Mouse (Mus musculus) olfactory bulb, adult 2 months (tissue): ENCODE results near the gene Chrne.
A peak's percentile ranks its signal among the peaks of the same experiment; 100 is the strongest.

Experiments used
- CTCF ChIP-seq: fragments of 200-500 bp; IDR thresholded peaks from 2 replicates; pipeline ENCODE4 v1.5.1; 2012; ENCODE audit warnings: low read depth, mild to moderate bottlenecking, low read length, moderate library complexity; ENCODE audit not compliant: insufficient read depth
- POLR2A ChIP-seq: fragments of 200-500 bp; IDR thresholded peaks from 2 replicates; pipeline ENCODE4 v1.6.1; 2012; ENCODE audit warnings: mild to moderate bottlenecking, low read depth, low read length, moderate library complexity; ENCODE audit not compliant: insufficient read depth

DNA sequence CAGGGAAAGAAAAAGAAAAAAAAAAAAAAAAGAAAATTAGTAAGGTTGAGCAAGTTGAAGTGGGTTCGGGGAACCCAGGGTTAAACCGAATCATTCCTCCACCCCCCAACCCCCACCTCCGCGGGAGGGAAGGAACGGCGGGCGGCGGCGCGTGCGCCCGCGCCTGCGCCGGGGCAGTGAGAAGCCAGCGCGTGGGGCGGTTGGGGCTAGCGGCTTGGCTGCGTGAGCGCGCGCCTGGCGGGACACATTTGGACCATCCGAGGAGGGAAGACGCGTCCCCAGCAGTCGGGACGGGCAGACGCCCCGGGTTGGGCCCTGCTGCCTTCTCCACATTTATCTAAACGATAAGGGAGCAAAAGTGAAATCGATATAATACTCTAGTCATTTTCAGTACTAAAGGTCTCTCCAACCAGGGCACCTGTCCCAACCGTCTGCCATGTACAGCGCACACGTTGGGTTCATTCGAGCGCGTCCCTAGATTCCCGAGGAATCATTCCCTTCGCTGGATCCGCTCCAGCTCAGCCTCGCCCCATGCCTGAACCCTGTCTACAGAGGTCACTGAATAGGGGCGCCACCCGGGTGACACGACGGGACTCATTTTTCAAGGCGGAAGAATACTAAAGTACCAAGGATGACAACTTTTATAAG lies 36.0 kb upstream of the Chrne start:
- no peak for TF ChIP-seq CTCF
- peak; percentile 65; the same call in 1 of the 2 replicates for TF ChIP-seq POLR2A
